Mouse (Mus musculus) adrenal gland, adult 8-10 months (tissue): Measurements from ENCODE around the gene Nanos3. TPM values are rescaled to one million over a fixed set of nuclear protein-coding genes. Genes with fewer than 3 reads are reported as not detected.
A peak's percentile ranks its signal among the peaks of the same experiment; 100 is the strongest.

Source experiments
- DNase-seq: peaks from one replicate; pipeline ENCODE4 v3.0.0; 2022
- total RNA-seq, 4 experiments: library from RNA; stranded (reverse); gene quantifications; 2 replicates each; pipeline ENCODE4 v1.2.4; 2022

The Nanos3 gene
- 1 to 10 TPM in 2 of 4 experiments, under 1 TPM in 2; 0.75 to 2.9 (median 1.2) TPM for total RNA-seq

- no peak for DNase-seq
Observed at GRCm38 (mm10) chr8:84185117-84185516, at the start of gene Nanos3. TSS of gene Nanos3 (minus strand) at chr8:84185217.

- DNase-seq: peak; percentile 76
Observed at GRCm38 (mm10) chr8:84233055-84233454, 48.0 kb upstream of the Nanos3 start.

DNA sequence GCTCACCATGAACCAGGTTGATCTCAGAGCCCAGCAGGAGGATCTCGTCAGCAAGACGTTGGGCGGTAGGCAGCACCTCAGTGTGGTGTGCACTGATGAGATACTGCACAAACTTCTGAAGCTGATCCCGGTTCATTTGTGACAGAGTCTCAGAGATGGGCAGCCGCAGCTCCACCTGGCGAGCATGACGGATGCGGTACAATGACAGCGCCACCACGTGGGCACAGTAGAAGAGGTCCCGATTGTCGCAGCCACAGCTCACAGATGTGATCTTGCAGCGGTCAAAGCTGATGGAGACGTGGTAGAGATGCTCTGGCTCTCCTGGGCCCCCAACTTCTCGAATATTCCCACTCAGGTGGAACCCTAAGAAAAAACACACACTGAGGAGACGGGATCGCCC, 45.7 kb upstream of the Nanos3 start:
- no peak for DNase-seq

DNA sequence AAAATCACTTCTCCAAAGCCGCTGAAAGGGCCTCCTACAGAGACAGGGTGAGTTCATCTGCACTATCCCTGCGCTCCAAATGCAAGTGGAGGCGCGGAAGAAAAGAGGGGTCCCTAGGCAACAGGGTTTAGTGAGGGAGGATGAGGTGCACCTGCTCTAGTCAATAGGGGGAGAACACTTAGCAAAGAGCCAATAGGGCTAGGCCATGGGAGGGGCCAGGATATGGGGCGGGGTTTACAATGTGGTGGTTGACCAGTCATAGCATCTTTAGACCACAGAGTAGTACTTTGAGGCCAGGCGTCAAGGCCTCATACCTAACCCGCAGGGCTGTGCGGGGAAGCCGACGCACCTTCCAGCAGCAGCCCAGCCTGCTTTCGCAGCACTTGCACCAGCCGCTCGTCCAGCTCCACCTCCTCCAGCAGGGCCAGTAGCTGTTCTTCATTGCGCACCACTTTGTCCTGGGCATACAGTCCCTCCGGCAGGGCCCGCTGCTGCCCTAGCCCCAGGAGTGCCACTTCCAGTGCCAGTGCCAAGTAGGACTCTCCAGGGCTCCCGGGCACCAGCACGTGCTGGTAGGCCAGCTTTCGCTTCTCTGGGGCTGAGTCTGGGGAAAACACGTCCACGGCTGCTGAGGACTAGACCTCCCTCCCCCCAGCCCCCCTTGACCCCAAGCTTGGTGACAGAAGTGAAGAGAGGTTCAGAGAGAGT, 38.5 kb upstream of the Nanos3 start:
- DNase-seq: no peak

- DNase-seq: no peak
Observed at GRCm38 (mm10) chr8:84222566-84223165, 37.6 kb upstream of the Nanos3 start.

DNA sequence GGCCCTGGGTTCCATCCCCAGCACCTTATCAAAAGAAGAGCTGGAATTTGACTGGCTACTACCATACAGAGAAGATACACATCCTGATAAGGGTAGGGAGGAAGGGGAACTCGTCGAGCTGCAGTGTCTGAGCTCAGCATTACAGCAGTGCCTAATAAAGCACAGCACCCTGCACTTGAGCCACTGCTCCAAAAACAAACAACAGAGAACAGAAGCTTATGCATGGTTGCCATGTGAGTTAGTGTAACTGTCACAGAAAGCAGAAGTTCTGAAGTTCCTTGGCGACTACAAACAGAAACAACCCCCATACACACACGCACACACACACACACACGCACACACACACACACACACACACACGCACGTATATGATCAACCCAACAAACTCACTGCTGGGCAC, 35.1 kb upstream of the Nanos3 start:
- no peak for DNase-seq

GRCm38 (mm10) chr8:84218143-84218542, 33.1 kb upstream of the Nanos3 start:
- DNase-seq: no peak

DNA sequence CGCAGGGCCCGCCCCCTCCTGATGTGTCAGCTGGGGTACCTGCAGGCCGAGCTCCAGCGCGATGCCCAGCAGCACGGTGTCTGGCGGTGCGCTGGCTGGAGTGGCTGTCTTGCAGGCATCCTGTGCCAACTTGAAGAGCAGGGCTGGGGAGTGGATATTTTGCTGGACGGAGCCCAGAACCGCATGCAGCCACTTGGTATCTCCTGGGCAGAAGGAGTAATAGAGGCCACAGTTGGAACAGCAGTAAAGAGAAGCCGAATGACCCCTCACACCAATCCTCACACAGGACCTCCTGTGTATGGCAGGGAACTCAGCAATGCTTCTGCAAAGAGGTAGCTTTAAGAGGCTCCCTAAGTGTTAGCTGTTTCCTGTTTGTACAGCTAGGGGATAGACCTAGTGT, 32.2 kb upstream of the Nanos3 start:
- no peak for DNase-seq

- no peak for DNase-seq
Observed at GRCm38 (mm10) chr8:84213277-84213676, 28.3 kb upstream of the Nanos3 start.

- no peak for DNase-seq
Observed at GRCm38 (mm10) chr8:84211881-84212563, 27.0 kb upstream of the Nanos3 start.

DNA sequence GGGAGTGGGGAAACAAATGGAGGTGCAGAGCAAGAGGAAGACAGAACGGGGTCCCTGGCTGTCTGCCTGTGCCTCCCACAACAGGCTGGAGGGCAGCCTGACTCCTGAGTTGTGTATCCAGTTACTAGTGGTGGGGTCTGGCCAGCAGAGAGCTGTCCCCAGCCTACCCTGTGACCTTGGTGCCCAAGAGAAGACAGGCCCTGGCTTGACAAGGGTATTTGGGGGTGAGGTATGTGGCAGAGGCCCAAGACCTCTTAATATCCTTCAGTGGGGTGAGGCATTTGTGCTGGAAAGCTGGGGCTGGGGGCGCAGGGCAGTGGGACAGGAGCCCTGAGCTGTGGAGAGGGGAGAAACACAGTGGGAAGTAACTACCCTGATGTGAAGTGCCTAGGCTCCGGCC, 26.2 kb upstream of the Nanos3 start:
- no peak for DNase-seq

DNA sequence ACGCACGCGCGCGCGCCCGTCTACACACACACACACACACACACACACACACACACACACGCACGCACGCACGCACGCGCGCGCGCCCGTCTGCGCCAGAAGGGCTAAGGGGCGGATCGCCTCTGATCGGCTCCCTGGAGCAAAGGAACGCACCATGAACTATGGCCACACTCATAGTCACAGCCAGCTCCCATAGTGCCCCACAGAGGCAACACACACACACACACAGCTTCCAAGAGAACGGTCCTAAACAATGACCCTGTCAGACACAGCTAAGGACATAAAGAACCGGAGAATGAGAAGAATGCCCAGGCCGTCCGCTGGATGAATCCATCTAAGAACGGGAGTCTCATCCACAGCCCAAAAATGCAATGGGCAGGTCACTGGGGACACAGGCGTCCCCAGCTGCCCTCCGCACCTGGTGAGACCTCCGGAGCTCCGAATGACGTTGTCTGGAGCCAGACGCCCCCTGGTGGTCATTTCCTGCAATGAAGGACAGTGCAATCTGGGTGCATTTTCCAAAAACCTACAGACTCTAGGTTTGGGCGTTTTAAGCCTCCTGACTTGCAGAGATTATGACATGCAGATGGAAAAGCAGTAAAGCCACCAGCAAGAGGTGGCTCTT, 25.3 kb upstream of the Nanos3 start:
- peak; percentile 68 for DNase-seq

- DNase-seq: no peak
Observed at GRCm38 (mm10) chr8:84208381-84209380, 23.7 kb upstream of the Nanos3 start.

DNA sequence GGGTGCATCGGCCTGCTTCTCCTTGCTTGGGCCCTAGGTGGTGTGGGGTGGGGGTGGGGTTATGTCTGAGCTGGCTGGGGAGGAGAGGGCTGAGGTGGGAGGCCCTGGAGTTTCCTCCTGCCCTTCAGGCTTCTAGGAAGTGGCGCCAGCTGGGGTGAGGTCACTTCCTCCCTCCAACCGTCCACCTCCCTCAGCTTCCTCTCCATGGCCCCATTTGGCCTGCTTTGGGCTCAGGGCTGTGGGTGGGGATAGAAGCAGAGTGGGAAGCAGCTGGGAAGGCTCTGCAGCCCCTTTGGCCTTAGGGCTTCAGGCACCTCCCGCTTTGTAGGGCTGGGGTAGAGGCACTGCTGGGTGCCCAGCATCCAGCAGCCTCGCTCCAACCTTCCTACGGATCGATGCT, 22.8 kb upstream of the Nanos3 start:
- peak; percentile 61 for DNase-seq

- DNase-seq: no peak
Observed at GRCm38 (mm10) chr8:84206666-84207065, 21.6 kb upstream of the Nanos3 start.

GRCm38 (mm10) chr8:84205073-84205472, 20.1 kb upstream of the Nanos3 start:
- DNase-seq: no peak

- DNase-seq: peak; percentile 84
Observed at GRCm38 (mm10) chr8:84203975-84204772, 19.2 kb upstream of the Nanos3 start.

- peak; percentile 91 for DNase-seq
Observed at GRCm38 (mm10) chr8:84202938-84203917, 18.2 kb upstream of the Nanos3 start.

DNA sequence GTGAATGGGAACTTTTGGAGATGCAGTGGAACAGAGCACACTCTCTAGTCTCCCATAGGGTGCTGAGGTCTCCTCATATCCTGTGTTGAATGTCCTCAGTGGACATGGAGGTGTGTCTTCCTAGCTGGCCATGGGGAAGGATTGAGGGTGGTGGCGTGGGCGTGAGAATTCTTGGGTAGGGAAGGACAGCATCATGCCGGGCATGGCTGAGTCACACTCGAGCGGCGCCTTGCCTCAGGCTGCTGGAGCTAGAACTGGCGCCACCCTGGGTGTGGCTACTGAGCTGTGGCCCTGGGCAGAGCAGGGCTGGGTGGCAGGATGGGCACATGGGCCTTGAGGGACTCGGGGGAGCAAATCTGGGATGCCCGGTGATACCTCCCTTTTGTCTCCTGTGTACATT, 17.4 kb upstream of the Nanos3 start:
- DNase-seq: peak; percentile 85
